Mouse (Mus musculus) C2C12 (cell line): Measurements from ENCODE around the gene Myh9.

Experiments
- CEBPB ChIP-seq: IDR thresholded peaks from one replicate; pipeline ENCODE4 v1.6.1; 2011; ENCODE audit warnings: low read depth, mild to moderate bottlenecking, control low read depth, moderate library complexity
- CTCF ChIP-seq: IDR thresholded peaks from one replicate; pipeline ENCODE4 v1.5.1; 2011; ENCODE audit not compliant: control insufficient read depth, insufficient read depth, insufficient read length
- FOSL1 ChIP-seq: IDR thresholded peaks from one replicate; pipeline ENCODE4 v1.8.0; 2011; ENCODE audit warnings: mild to moderate bottlenecking, low read length; ENCODE audit not compliant: poor library complexity, insufficient read depth, severe bottlenecking
- MAX ChIP-seq: IDR thresholded peaks from one replicate; pipeline ENCODE4 v1.6.1; 2011; ENCODE audit warnings: mild to moderate bottlenecking, control low read depth
- MYOD1 ChIP-seq: IDR thresholded peaks from one replicate; pipeline ENCODE4 v1.6.1; 2011; ENCODE audit warnings: low read depth; ENCODE audit not compliant: control insufficient read depth, insufficient read length
- MYOG ChIP-seq: IDR thresholded peaks from one replicate; pipeline ENCODE4 v1.6.1; 2011; ENCODE audit not compliant: control insufficient read depth, insufficient read length; ENCODE audit errors: extremely low read depth
- USF1 ChIP-seq: IDR thresholded peaks from one replicate; pipeline ENCODE4 v1.6.1; 2011; ENCODE audit warnings: low read depth, mild to moderate bottlenecking, control low read depth, moderate library complexity

DNA sequence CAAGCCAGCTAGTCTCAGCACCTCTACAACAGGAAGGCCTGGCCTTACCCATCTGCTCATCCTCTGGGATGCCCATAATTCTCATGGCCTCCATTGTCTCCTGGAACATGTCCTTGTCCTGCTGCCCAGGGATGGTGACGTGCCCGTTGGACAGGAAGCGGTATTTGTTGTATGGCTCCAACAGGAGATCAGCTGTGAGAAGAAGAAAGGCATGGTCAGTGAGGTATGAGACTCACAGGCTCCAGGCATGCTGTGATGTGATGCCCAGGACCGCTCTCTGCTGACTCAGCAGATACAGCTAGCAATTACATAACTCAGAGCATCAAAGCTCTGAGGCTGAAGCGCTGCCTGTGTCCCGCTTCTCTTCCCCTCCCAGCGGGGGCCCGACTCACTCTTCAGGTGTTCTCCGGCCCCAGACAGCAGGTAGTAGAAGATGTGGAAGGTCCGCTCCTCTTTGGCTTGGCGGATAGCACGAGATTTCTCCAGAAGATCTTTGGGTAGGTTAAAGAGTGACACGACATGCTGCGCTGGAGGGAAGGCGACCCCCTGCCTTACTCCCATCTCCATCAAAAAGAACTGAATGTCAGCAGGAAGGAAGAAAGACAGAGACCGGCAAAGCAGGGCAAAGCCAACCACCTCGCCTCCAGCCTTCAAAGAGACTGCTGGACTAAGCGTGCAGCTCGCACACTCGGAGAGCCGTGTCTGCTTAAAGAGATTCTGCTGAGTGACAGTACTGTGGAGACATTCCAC lies 51.1 kb downstream of the Myh9 start:
- TF ChIP-seq CTCF (no peak), FOSL1 (no peak), MYOG (no peak), MAX (no peak), USF1 (no peak), MYOD1 (no peak), CEBPB (no peak)
